Mouse (Mus musculus) lung, adult 2 months (tissue): Measurements from ENCODE around the gene Dctpp1.

Source experiments
- CTCF ChIP-seq: fragments of 200-500 bp; IDR thresholded peaks from 2 replicates; pipeline ENCODE4 v1.5.1; 2011; ENCODE audit warnings: mild to moderate bottlenecking, low read length, control low read depth; ENCODE audit not compliant: insufficient read depth
- POLR2A ChIP-seq: fragments of 200-500 bp; IDR thresholded peaks from 2 replicates; pipeline ENCODE4 v1.6.1; 2011; ENCODE audit warnings: low read depth, mild to moderate bottlenecking, control low read depth, low read length, borderline replicate concordance; ENCODE audit errors: extremely low read depth

GRCm38 (mm10) chr7:127232622-127233367 lies 27.7 kb downstream of the Dctpp1 start, which contains the start of the genes Zfp553 and Sept1:
- no peak for TF ChIP-seq CTCF
- TF ChIP-seq POLR2A: peak; percentile 45; the same call in 1 of the 2 replicates
